ENCODE assay signal across 23 mouse cellular contexts in the genomic region with DNA sequence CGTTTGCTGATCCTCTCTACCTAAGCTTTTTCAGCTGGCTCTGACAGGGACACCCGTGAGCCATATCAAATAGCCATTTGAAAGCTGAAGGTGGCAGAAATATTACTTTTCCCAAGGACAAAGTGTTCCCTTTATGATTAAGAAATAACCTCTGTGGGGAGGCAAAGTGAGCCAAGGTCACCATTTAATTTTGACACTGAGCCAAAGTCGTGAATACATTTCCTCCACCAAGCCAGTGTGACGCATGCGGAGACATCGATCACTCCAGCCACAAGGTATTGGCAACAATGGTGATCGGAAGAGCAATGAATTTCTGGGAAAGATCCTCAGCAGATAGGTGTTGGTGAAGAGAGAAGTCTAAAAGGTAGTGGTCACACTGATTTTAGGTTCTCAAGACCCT.
A peak's percentile ranks its signal among the peaks of the same experiment; 100 is the strongest.
DNase-seq lines count a peak whose midpoint lies in the region; ATAC-seq and TF ChIP-seq lines count a peak whose summit lies in the region.
"Had no signal": no experiment of that assay in that cellular context is flagged by ENCODE, and none has a peak within 500 bp of the region (broad histone marks: within the 10 kb centered on the region; RNA-seq: fewer than 3 reads in every experiment).

No protein-coding gene starts in this region.

- H3K9ac ChIP-seq in intestine, postnatal 0 days (ENCODE audit: low read depth, low read length): no peak overlapping the region
- H3K9ac ChIP-seq: embryonic facial prominence, embryonic 12.5 days; forebrain, embryonic 13.5 days; forebrain, embryonic 15.5 days; forebrain, postnatal 0 days had no signal

- no peaks in the 10 kb centered on the region for H3K9me3 ChIP-seq in intestine, postnatal 0 days (ENCODE audit: control insufficient read depth)
- H3K9me3 ChIP-seq: embryonic facial prominence, embryonic 10.5 days; embryonic facial prominence, embryonic 12.5 days; forebrain, embryonic 13.5 days; forebrain, embryonic 15.5 days had no signal

- no peak for ATAC-seq in intestine, postnatal 0 days
- ATAC-seq: activated CD4-positive, CD25-positive, alpha-beta regulatory T cell, adult 4 months; CD4-positive, CD25-positive, alpha-beta regulatory T cell, adult 4 months; forebrain, embryonic 13.5 days; forebrain, embryonic 15.5 days; forebrain, postnatal 0 days; Patski had no signal

- no peaks in the 10 kb centered on the region for H3K4me1 ChIP-seq in intestine, postnatal 0 days (replicated peaks; ENCODE audit: control insufficient read depth, insufficient read depth, low read length)
- H3K4me1 ChIP-seq: embryonic facial prominence, embryonic 10.5 days; embryonic facial prominence, embryonic 12.5 days had no signal

- intact Hi-C loops in left cerebral cortex, postnatal 25 days (cut with DNase I): no loop called here

- no peak overlapping the region for H3K27ac ChIP-seq in intestine, postnatal 0 days (ENCODE audit: low read depth, low read length)
- H3K27ac ChIP-seq: embryonic facial prominence, embryonic 10.5 days; embryonic facial prominence, embryonic 12.5 days; forebrain, embryonic 13.5 days; forebrain, embryonic 15.5 days had no signal

- DNase-seq in adrenal gland, adult (ENCODE audit: inconsistent age in 2 of 2, low spot score in 1 of 2): peak; percentile 71 to 90
- no peak for DNase-seq in adrenal gland, postnatal 4 days (ENCODE audit: low spot score in 2 of 2)
- DNase-seq in adrenal gland, postnatal 10 days: peak; percentile 63
- peak; percentile 28 for DNase-seq in adrenal gland, postnatal 25 days
- no peak for DNase-seq in left cerebral cortex, adult 11 months (ENCODE audit: low spot score)
- DNase-seq in left cerebral cortex, postnatal 25 days (ENCODE audit: low spot score in 2 of 2): no peak
- DNase-seq: B cell, adult 2 months; cerebellum, adult 11-12 months; cerebellum, adult 2 months; cerebellum, adult 9-10 months; cerebellum, postnatal 10 days; cerebellum, postnatal 25 days; forebrain, postnatal 0 days had no signal

- no peaks in the 10 kb centered on the region for H3K27me3 ChIP-seq in intestine, postnatal 0 days (replicated peaks; ENCODE audit: control insufficient read depth, insufficient read depth, low read length)
- H3K27me3 ChIP-seq: CH12.LX; embryonic facial prominence, embryonic 12.5 days; forebrain, embryonic 13.5 days; forebrain, embryonic 15.5 days; Patski had no signal

- no peak overlapping the region for H3K4me3 ChIP-seq in intestine, postnatal 0 days (ENCODE audit: low read depth, low read length)
- H3K4me3 ChIP-seq: embryonic facial prominence, embryonic 10.5 days; embryonic facial prominence, embryonic 12.5 days; forebrain, embryonic 13.5 days; forebrain, embryonic 15.5 days had no signal

- WGBS in intestine, postnatal 0 days: 83% methylated on average over 7 of the region's 7 CpGs

- H3K36me3 ChIP-seq in intestine, postnatal 0 days (ENCODE audit: control insufficient read depth, insufficient read depth): no peaks in the 10 kb centered on the region
- H3K36me3 ChIP-seq: embryonic facial prominence, embryonic 10.5 days; embryonic facial prominence, embryonic 12.5 days; forebrain, embryonic 15.5 days; G1E had no signal

- no peak for TF ChIP-seq CTCF in intestine, postnatal 0 days (IDR thresholded peaks at IDR 0.05; ENCODE audit: low read depth)

- H3K4me2 ChIP-seq in intestine, postnatal 0 days (replicated peaks; ENCODE audit: low read depth): no peak overlapping the region
- H3K4me2 ChIP-seq: embryonic facial prominence, embryonic 12.5 days; forebrain, embryonic 13.5 days; forebrain, embryonic 15.5 days had no signal

Comparison
In these comparisons a context has a peak if more than half of its experiments do, and no peak if none do; other contexts are left out.
1. DNase-seq: peak in adrenal gland, adult (2 of 2), adrenal gland, postnatal 10 days (single experiment) and adrenal gland, postnatal 25 days (single experiment); none in adrenal gland, postnatal 4 days (0 of 2), left cerebral cortex, adult 11 months (single experiment) and left cerebral cortex, postnatal 25 days (0 of 2).